Mouse (Mus musculus) cerebellum, postnatal 25 days (tissue): ENCODE data around the gene Nudt4.
"Not testable (repeated sequence)": the region's sequence is repeated elsewhere in the genome, so short reads cannot be mapped to it uniquely, and the experiment has no call there.

Experiments used
- DNase-seq, 2 experiments: peaks; one replicate each; pipeline ENCODE4 v3.0.0; 2021; ENCODE audit warnings: mixed read lengths in 2 of 2

Nudt4 gene

GRCm38 (mm10) chr10:95566786-95567185 lies 2.8 kb upstream of the Nudt4 start:
- DNase-seq = no peak

GRCm38 (mm10) chr10:95565156-95565854 lies 1.4 kb upstream of the Nudt4 start:
- DNase-seq = no peak

GRCm38 (mm10) chr10:95562859-95563841 lies 796 bp downstream of the Nudt4 start:
- DNase-seq = peak; percentile 69

- DNase-seq = no peak
Measured at GRCm38 (mm10) chr10:95562395-95562794, 1.6 kb downstream of the Nudt4 start.

- DNase-seq = no peak
Measured at GRCm38 (mm10) chr10:95561616-95562015, 2.3 kb downstream of the Nudt4 start.

- DNase-seq = no peak
Measured at GRCm38 (mm10) chr10:95560394-95560983, 3.5 kb downstream of the Nudt4 start.

GRCm38 (mm10) chr10:95559426-95559825 lies 4.5 kb downstream of the Nudt4 start:
- DNase-seq = no peak

GRCm38 (mm10) chr10:95557337-95557828 lies 6.6 kb downstream of the Nudt4 start:
- DNase-seq = peak in 1 of 2 experiments; percentile 46

GRCm38 (mm10) chr10:95555866-95556265 lies 8.1 kb downstream of the Nudt4 start:
- no peak for DNase-seq

- DNase-seq = no peak
Measured at GRCm38 (mm10) chr10:95552326-95552725, 11.6 kb downstream of the Nudt4 start.

GRCm38 (mm10) chr10:95551752-95552151 lies 12.2 kb downstream of the Nudt4 start:
- no peak for DNase-seq

GRCm38 (mm10) chr10:95550506-95550905 lies 13.4 kb downstream of the Nudt4 start:
- peak in 1 of 2 experiments; percentile 37 for DNase-seq

- not testable (repeated sequence) for DNase-seq
Measured at GRCm38 (mm10) chr10:95549080-95549479, 14.9 kb downstream of the Nudt4 start.

- no peak for DNase-seq
Measured at GRCm38 (mm10) chr10:95548154-95548826, 15.7 kb downstream of the Nudt4 start.

- no peak for DNase-seq
Measured at GRCm38 (mm10) chr10:95546178-95546577, 17.8 kb downstream of the Nudt4 start.

- DNase-seq = peak; percentile 36 to 50
Measured at GRCm38 (mm10) chr10:95545051-95545450, 18.9 kb downstream of the Nudt4 start.

- no peak for DNase-seq
Measured at GRCm38 (mm10) chr10:95544651-95545050, 19.3 kb downstream of the Nudt4 start.

- no peak for DNase-seq
Measured at GRCm38 (mm10) chr10:95544004-95544403, 19.9 kb downstream of the Nudt4 start.

- no peak for DNase-seq
Measured at GRCm38 (mm10) chr10:95543377-95543776, 20.6 kb downstream of the Nudt4 start.

- no peak for DNase-seq
Measured at GRCm38 (mm10) chr10:95542916-95543315, 21.0 kb downstream of the Nudt4 start.

- no peak for DNase-seq
Measured at GRCm38 (mm10) chr10:95539841-95540240, 24.1 kb downstream of the Nudt4 start.

GRCm38 (mm10) chr10:95539260-95539659 lies 24.7 kb downstream of the Nudt4 start:
- DNase-seq = no peak

- DNase-seq = no peak
Measured at GRCm38 (mm10) chr10:95536222-95536541, 27.8 kb downstream of the Nudt4 start.
